Mouse (Mus musculus): Measurements from ENCODE around the gene Plekhg5. TPM values are rescaled to one million over a fixed set of nuclear protein-coding genes. Genes with fewer than 3 reads are reported as not detected.

Gene Plekhg5
- polyA plus RNA-seq, 1 experiment from 2014 or later, result 11.9 TPM

DNA sequence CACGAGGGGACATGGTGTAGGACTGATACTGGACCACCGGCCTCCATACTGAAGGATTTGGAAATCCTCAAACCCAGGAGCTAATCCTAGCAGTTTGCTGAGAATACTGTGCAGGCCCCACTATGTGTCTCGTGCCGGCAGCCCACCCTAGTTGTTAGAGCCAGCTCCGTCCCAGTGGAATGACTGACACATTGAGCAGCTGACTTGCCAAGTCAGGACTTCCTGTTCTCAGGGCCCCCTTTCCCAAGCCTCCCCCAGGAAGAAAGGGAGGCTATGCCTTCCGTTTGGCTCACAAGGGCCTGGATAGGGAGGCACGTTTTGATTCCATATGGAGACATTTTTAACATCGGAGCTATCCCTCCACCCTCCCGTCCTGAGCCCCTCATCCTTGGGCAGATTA, 17.9 kb downstream of the Plekhg5 start:
- no peaks in the 10 kb centered on the region for H3K36me3 ChIP-seq (ENCODE audit: control insufficient read depth, insufficient read depth)
- no peak overlapping the region for H3K4me2 ChIP-seq (ENCODE audit: low read depth, low read length)
- H3K4me3 ChIP-seq (ENCODE audit: low read length), result no peak overlapping the region
- WGBS, result 65% methylated on average over 9 of the region's 9 CpGs
- ATAC-seq (replicated peaks; ENCODE audit: extremely low read depth, insufficient read depth, low FRiP score), result no peak
- peaks cover 26% of the 10 kb centered on the region for H3K4me1 ChIP-seq (ENCODE audit: control insufficient read depth, insufficient read depth, low read length)
- no peak overlapping the region for H3K9ac ChIP-seq (ENCODE audit: low read length)
- no peaks in the 10 kb centered on the region; the same call in 1 of the 2 replicates for H3K9me3 ChIP-seq (replicated peaks; ENCODE audit: control insufficient read depth, low read length)
- H3K27ac ChIP-seq (ENCODE audit: low read length), result no peak overlapping the region
- H3K27me3 ChIP-seq (ENCODE audit: control insufficient read depth, insufficient read depth, low read length), result 0 out of 2 replicates have a peak, but pooled peaks cover 3% of the 10 kb centered on the region

GRCm38 (mm10) chr4:152092751-152093293, 20.5 kb downstream of the Plekhg5 start:
- peak overlapping the region; percentile 42; the same call in 1 of the 2 replicates for H3K9ac ChIP-seq (ENCODE audit: low read length)
- peaks cover 21% of the 10 kb centered on the region for H3K4me1 ChIP-seq (ENCODE audit: control insufficient read depth, insufficient read depth, low read length)
- no peak overlapping the region for H3K4me3 ChIP-seq (ENCODE audit: low read length)
- no peak for ATAC-seq (replicated peaks; ENCODE audit: extremely low read depth, insufficient read depth, low FRiP score)
- H3K36me3 ChIP-seq (ENCODE audit: control insufficient read depth, insufficient read depth), result no peaks in the 10 kb centered on the region
- H3K27ac ChIP-seq (ENCODE audit: low read length), result no peak overlapping the region
- WGBS, result 52% methylated on average over 8 of the region's 8 CpGs
- no peaks in the 10 kb centered on the region for H3K9me3 ChIP-seq (replicated peaks; ENCODE audit: control insufficient read depth, low read length)
- H3K27me3 ChIP-seq (ENCODE audit: control insufficient read depth, insufficient read depth, low read length), result no peaks in the 10 kb centered on the region
- H3K4me2 ChIP-seq (ENCODE audit: low read depth, low read length), result no peak overlapping the region

- Histone ChIP-seq H3K9ac (ENCODE audit: low read length) (no peak overlapping the region), H3K9me3 (replicated peaks; ENCODE audit: control insufficient read depth, low read length) (no peaks in the 10 kb centered on the region), H3K4me3 (ENCODE audit: low read length) (no peak overlapping the region), H3K36me3 (ENCODE audit: control insufficient read depth, insufficient read depth) (no peaks in the 10 kb centered on the region), H3K4me2 (ENCODE audit: low read depth, low read length) (no peak overlapping the region), H3K27me3 (ENCODE audit: control insufficient read depth, insufficient read depth, low read length) (no peaks in the 10 kb centered on the region), H3K4me1 (ENCODE audit: control insufficient read depth, insufficient read depth, low read length) (peaks cover 21% of the 10 kb centered on the region), H3K27ac (ENCODE audit: low read length) (no peak overlapping the region)
- no peak for ATAC-seq (replicated peaks; ENCODE audit: extremely low read depth, insufficient read depth, low FRiP score)
- WGBS, result 77% methylated on average over 12 of the region's 12 CpGs
Observed at GRCm38 (mm10) chr4:152094233-152094632, 21.9 kb downstream of the Plekhg5 start.

DNA sequence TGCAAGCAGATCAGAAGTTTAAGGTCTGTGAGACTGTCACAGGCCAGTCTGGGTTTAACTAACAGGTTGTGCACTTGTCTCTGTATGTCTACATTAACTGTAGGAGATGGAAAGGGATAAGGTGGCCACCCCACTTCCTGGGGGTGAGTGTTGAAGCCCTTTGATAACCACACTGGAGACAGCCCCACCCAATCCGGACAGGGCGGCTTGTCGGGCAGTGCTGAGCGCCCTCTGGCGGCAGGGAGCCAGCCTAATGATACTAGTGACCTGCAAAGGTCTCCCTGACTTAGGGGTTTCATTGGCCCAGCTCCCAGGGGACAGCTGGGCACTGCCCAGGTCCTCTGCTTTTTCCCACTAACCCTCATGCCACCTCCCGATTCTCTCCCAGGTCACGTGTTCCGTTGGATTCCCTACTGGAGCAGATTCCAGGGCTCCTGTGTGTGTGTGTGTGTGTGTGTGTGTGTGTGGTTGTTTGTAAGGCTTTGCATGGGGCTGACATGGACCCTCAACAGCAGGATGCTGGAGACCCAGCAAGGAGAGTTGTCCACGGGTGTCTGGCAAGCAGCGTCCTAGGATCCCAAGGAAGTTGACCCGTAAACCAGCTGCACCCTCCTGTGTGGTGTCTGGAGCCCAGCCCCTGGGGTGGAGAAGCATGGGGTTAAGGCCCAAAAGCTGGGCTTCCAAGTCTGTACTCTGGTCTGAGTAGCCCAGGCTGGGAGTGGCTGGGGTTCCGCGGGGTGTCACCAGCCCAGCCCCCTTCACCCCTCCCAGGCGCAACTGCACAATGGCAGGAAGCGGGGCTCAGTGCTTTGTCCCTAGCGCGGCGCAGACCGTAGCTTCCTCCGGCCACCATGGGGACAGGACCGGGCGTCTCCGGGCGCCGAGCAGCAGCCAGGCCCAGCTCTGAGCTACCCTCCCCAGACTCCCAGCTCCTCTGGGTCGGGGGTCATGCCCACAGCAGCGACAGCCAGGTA, 23.9 kb downstream of the Plekhg5 start:
- Histone ChIP-seq H3K4me2 (ENCODE audit: low read depth, low read length) (peak overlapping the region; percentile 49), H3K9ac (ENCODE audit: low read length) (peak overlapping the region; percentile 69), H3K9me3 (replicated peaks; ENCODE audit: control insufficient read depth, low read length) (no peaks in the 10 kb centered on the region), H3K4me1 (ENCODE audit: control insufficient read depth, insufficient read depth, low read length) (peaks cover 27% of the 10 kb centered on the region), H3K27ac (ENCODE audit: low read length) (peak overlapping the region; percentile 84), H3K27me3 (ENCODE audit: control insufficient read depth, insufficient read depth, low read length) (no peaks in the 10 kb centered on the region), H3K36me3 (ENCODE audit: control insufficient read depth, insufficient read depth) (no peaks in the 10 kb centered on the region), H3K4me3 (ENCODE audit: low read length) (peak overlapping the region; percentile 44)
- 35% methylated on average over 27 of the region's 27 CpGs for WGBS
- ATAC-seq (replicated peaks; ENCODE audit: extremely low read depth, insufficient read depth, low FRiP score), result peak; percentile 67

- peak; percentile 25 for ATAC-seq (replicated peaks; ENCODE audit: extremely low read depth, insufficient read depth, low FRiP score)
- Histone ChIP-seq H3K4me3 (ENCODE audit: low read length) (peak overlapping the region; percentile 44), H3K27me3 (ENCODE audit: control insufficient read depth, insufficient read depth, low read length) (no peaks in the 10 kb centered on the region), H3K9me3 (replicated peaks; ENCODE audit: control insufficient read depth, low read length) (no peaks in the 10 kb centered on the region), H3K4me1 (ENCODE audit: control insufficient read depth, insufficient read depth, low read length) (peaks cover 33% of the 10 kb centered on the region), H3K4me2 (ENCODE audit: low read depth, low read length) (peak overlapping the region; percentile 54), H3K27ac (ENCODE audit: low read length) (peak overlapping the region; percentile 84), H3K9ac (ENCODE audit: low read length) (peak overlapping the region; percentile 69), H3K36me3 (ENCODE audit: control insufficient read depth, insufficient read depth) (no peaks in the 10 kb centered on the region)
- 43% methylated on average over 6 of the region's 6 CpGs for WGBS
Observed at GRCm38 (mm10) chr4:152096927-152097326, 24.6 kb downstream of the Plekhg5 start.

DNA sequence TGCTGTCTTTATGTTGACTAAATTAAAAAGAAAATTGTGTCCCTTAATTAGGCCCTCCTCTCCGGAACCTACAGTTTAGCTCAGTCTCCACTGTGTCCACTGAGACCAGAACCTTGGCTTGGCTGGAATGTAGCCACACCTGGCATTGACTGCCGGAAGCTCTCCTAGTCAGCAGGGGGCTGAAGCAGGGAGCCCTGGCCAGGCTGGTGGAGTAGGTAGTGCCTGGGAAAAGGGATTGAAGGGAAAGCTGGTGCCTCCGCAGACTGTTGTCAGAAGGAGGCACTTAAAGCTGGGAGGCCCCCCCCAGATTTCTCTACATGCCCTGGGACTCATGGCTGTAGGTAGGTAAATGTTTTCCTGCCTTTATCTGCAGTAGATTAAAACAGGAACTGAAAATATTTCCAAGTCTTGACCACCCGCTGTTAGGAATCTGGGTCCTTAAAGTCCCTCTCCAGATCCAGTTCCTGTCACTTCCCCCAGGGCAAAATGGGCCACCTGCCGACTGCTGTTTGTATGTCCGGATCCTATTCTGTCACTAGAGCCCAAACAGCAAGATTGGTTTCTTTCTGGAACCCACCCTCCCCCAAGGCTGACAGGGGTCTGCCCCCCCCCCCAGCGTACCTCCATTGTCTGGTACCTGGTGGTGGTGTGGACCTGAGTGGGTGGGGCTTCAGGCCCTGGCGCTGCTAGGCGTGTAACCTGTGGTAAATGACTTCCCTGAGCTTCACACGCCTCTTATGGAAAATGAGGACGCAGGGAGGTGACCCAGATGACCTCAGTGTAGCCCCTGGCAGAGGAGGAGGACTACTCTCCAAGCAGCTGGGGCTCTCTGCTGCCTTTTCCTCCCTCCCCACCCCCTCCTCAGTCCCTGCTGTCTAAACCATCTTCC, 25.9 kb downstream of the Plekhg5 start:
- Histone ChIP-seq H3K4me1 (ENCODE audit: control insufficient read depth, insufficient read depth, low read length) (peaks cover 27% of the 10 kb centered on the region), H3K9ac (ENCODE audit: low read length) (peak overlapping the region; percentile 52)
- 35% methylated on average over 11 of the region's 11 CpGs for WGBS

DNA sequence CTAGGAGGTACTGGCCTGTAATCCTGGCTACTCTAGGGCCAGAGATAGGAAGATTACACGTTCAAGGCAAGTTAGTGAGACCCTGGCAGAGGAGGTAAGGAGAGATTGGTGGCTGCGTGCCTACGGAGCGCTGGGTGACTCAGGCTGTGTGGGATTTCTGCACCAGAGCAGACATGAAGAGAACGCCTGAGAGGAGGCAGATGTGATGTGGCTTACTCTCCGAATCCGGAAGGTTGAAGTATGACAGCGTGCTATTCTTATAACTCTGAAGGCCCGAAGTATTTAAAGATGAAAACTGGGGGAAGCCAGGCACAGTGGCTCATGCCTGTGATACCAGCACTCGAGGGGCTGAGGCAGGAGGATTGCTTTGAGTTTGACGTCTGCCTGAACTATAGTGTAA, 28.2 kb downstream of the Plekhg5 start:
- Histone ChIP-seq H3K27ac (ENCODE audit: low read length) (peak overlapping the region; percentile 75), H3K27me3 (ENCODE audit: control insufficient read depth, insufficient read depth, low read length) (no peaks in the 10 kb centered on the region), H3K4me3 (ENCODE audit: low read length) (no peak overlapping the region), H3K36me3 (ENCODE audit: control insufficient read depth, insufficient read depth) (peaks cover 15% of the 10 kb centered on the region), H3K9me3 (replicated peaks; ENCODE audit: control insufficient read depth, low read length) (no peaks in the 10 kb centered on the region), H3K4me2 (ENCODE audit: low read depth, low read length) (no peak overlapping the region), H3K9ac (ENCODE audit: low read length) (no peak overlapping the region), H3K4me1 (ENCODE audit: control insufficient read depth, insufficient read depth, low read length) (peaks cover 27% of the 10 kb centered on the region)
- WGBS, result 42% methylated on average over 11 of the region's 11 CpGs
- ATAC-seq (replicated peaks; ENCODE audit: extremely low read depth, insufficient read depth, low FRiP score), result no peak

More for the DNA sequence above, 25.9 kb downstream of the Plekhg5 start:
- Histone ChIP-seq H3K9me3 (replicated peaks; ENCODE audit: control insufficient read depth, low read length) (no peaks in the 10 kb centered on the region), H3K4me2 (ENCODE audit: low read depth, low read length) (peak overlapping the region; percentile 54), H3K36me3 (ENCODE audit: control insufficient read depth, insufficient read depth) (peaks cover 6% of the 10 kb centered on the region), H3K4me3 (ENCODE audit: low read length) (peak overlapping the region; percentile 44), H3K27ac (ENCODE audit: low read length) (peak overlapping the region; percentile 50), H3K27me3 (ENCODE audit: control insufficient read depth, insufficient read depth, low read length) (no peaks in the 10 kb centered on the region)
- ATAC-seq (replicated peaks; ENCODE audit: extremely low read depth, insufficient read depth, low FRiP score), result no peak

GRCm38 (mm10) chr4:152101081-152101653, 28.9 kb downstream of the Plekhg5 start:
- Histone ChIP-seq H3K36me3 (ENCODE audit: control insufficient read depth, insufficient read depth) (peaks cover 18% of the 10 kb centered on the region), H3K9ac (ENCODE audit: low read length) (no peak overlapping the region), H3K9me3 (replicated peaks; ENCODE audit: control insufficient read depth, low read length) (no peaks in the 10 kb centered on the region), H3K27me3 (ENCODE audit: control insufficient read depth, insufficient read depth, low read length) (no peaks in the 10 kb centered on the region), H3K4me3 (ENCODE audit: low read length) (no peak overlapping the region), H3K4me2 (ENCODE audit: low read depth, low read length) (peak overlapping the region; percentile 29; the same call in 1 of the 2 replicates), H3K27ac (ENCODE audit: low read length) (peak overlapping the region; percentile 75), H3K4me1 (ENCODE audit: control insufficient read depth, insufficient read depth, low read length) (peaks cover 26% of the 10 kb centered on the region)
- 60% methylated on average over 7 of the region's 7 CpGs for WGBS
- no peak for ATAC-seq (replicated peaks; ENCODE audit: extremely low read depth, insufficient read depth, low FRiP score)
